Mouse (Mus musculus) heart, postnatal 0 days (tissue): ENCODE data around the gene Gm5294. TPM values are rescaled to one million over a fixed set of nuclear protein-coding genes. Genes with fewer than 3 reads are reported as not detected.

Source experiments
- ATAC-seq: fragments of 200-750 bp; cut with Nextera tagmentation; 2 replicates; pipeline ENCODE4 v1.8.0; 2017; ENCODE audit warnings: low read depth, moderate number of reproducible peaks, moderate library complexity; ENCODE audit not compliant: insufficient read depth
- DNase-seq: peaks from one replicate; pipeline ENCODE4 v3.0.0-alpha.2; 2016; ENCODE audit warnings: low spot score
- H3K27ac ChIP-seq: fragments of 300-500 bp; sonication (generic); 2 replicates; pipeline ENCODE4 v1.5.1; 2014; ENCODE audit warnings: low read depth, mild to moderate bottlenecking
- H3K27me3 ChIP-seq: fragments of 300-500 bp; sonication (generic); 2 replicates; pipeline ENCODE4 v1.6.1; 2014; ENCODE audit warnings: low read length, mixed read lengths; ENCODE audit not compliant: control insufficient read depth, insufficient read depth
- H3K36me3 ChIP-seq: fragments of 300-500 bp; sonication (generic); replicated peaks from 2 replicates; pipeline ENCODE4 v1.6.1; 2014; ENCODE audit warnings: low read length, mixed read lengths; ENCODE audit not compliant: control insufficient read depth, insufficient read depth
- H3K4me1 ChIP-seq: fragments of 300-500 bp; sonication (generic); 2 replicates; pipeline ENCODE4 v1.6.1; 2014; ENCODE audit warnings: antibody characterized with exemption; ENCODE audit not compliant: control insufficient read depth, insufficient read depth
- H3K4me2 ChIP-seq: fragments of 300-500 bp; sonication (generic); 2 replicates; pipeline ENCODE4 v1.6.1; 2014; ENCODE audit warnings: low read depth, mild to moderate bottlenecking, low read length, moderate library complexity
- H3K4me3 ChIP-seq: fragments of 300-500 bp; sonication (generic); 2 replicates; pipeline ENCODE4 v1.5.1; 2014; ENCODE audit warnings: low read depth, low read length
- H3K9ac ChIP-seq: fragments of 300-500 bp; sonication (generic); replicated peaks from 2 replicates; pipeline ENCODE4 v1.6.1; 2014; ENCODE audit warnings: low read depth, low read length, mixed read lengths
- H3K9me3 ChIP-seq: fragments of 300-500 bp; sonication (generic); replicated peaks from 2 replicates; pipeline ENCODE4 v1.6.1; 2016; ENCODE audit warnings: low read length; ENCODE audit not compliant: control insufficient read depth
- CTCF ChIP-seq: IDR thresholded peaks from 2 replicates; pipeline ENCODE4 v1.5.1; 2016; ENCODE audit warnings: antibody characterized with exemption, control low read depth, low read depth
- EP300 ChIP-seq: IDR thresholded peaks from 2 replicates; pipeline ENCODE4 v1.6.1; 2016; ENCODE audit warnings: antibody characterized with exemption, low read depth
- WGBS: fragments of 180-500 bp; shearing (Covaris S2); extraction: QIAGEN DNeasy Blood & Tissue Kit; methylation state at CpG from one replicate; pipeline ENCODE4 v1.1.7; 2014; 5-methylcytosine and 5-hydroxymethylcytosine counted together
- polyA plus RNA-seq: library from polyadenylated mRNA; unstranded; fragments of >200 nt; fragmentation: Nextera tagmentation; extraction: Ambion mirVana; gene quantifications from 2 replicates; pipeline ENCODE4 v1.2.1, GENCODE M21; 2015
- total RNA-seq: library from RNA; depleted of rRNA; stranded (reverse); fragments of >200 nt; gene quantifications from 2 replicates; pipeline ENCODE4 v1.2.3, GENCODE M21; 2014; ENCODE audit warnings: low replicate concordance; rRNA removed

The Gm5294 gene
- total RNA-seq (not detected in 2 replicates), polyA plus RNA-seq (0.19 TPM in 1 of 2 replicates, not detected in the other)

DNA sequence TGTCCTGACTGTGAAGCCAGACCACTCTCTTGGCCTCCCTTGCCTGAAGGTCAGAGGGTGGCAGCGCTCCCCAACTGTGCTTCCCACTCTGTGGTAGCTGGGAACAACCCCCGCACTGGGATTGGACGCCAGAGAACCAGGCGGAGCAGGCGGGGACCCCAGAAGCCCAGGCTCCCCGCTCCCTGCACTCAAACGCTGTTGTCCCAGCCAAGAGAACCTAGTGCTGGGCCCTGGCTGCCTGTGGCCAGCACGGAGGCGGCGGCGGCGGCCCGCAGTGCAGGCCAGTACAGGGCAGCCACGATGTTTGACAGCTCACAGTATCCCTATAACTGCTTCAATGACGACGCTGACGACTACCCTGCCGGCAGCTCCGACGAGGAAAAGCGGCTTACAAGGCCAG lies at the start of gene Gm5294:
Gene Gm5294, plus strand, starts transcription at position 301 of the 400 bp plus-strand sequence.
- Histone ChIP-seq H3K36me3 (no peaks in the 10 kb centered on the region), H3K27me3 (peaks cover 48% of the 10 kb centered on the region), H3K4me1 (no peaks in the 10 kb centered on the region), H3K9ac (no peak within 1 kb of the TSS), H3K4me3 (peak within 1 kb of the TSS; percentile 38), H3K4me2 (peak within 1 kb of the TSS; percentile 62), H3K9me3 (no peaks in the 10 kb centered on the region), H3K27ac (no peak within 1 kb of the TSS)
- ATAC-seq: no peak
- 18% methylated on average over 21 of the region's 21 CpGs for WGBS
- TF ChIP-seq CTCF (no peak), EP300 (no peak)
- no peak for DNase-seq

DNA sequence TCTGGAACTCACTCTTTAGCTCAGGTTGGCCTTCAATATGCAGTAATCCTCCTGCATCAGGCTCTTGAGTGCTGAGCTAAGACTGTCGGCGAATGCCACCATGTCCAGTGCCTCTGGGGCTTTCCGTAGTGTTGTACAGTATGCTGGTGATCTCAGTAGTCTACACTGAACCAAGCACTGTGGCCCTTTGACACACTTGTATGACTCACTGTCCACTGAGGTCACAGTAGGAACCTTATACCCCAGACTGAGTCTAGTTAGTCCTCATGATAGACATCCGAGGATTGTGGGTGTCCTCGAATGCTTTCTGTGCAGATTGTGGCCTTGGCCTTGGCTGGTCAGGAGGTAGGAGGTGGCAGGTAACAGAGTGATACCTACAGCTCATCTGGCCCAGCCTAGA lies 44.8 kb upstream of the Gm5294 start:
- no peaks in the 10 kb centered on the region for H3K27me3 ChIP-seq
- no peak for DNase-seq
- no peak overlapping the region for H3K4me3 ChIP-seq
- peaks cover 4% of the 10 kb centered on the region; the same call in 1 of the 2 replicates for H3K4me1 ChIP-seq
- no peak overlapping the region for H3K4me2 ChIP-seq
- no peaks in the 10 kb centered on the region for H3K36me3 ChIP-seq
- TF ChIP-seq EP300 (no peak), CTCF (no peak)
- no peak for ATAC-seq
- 87% methylated on average over 5 of the region's 5 CpGs for WGBS
- H3K9me3 ChIP-seq: no peaks in the 10 kb centered on the region
- H3K27ac ChIP-seq: no peak overlapping the region
- no peak overlapping the region for H3K9ac ChIP-seq

DNA sequence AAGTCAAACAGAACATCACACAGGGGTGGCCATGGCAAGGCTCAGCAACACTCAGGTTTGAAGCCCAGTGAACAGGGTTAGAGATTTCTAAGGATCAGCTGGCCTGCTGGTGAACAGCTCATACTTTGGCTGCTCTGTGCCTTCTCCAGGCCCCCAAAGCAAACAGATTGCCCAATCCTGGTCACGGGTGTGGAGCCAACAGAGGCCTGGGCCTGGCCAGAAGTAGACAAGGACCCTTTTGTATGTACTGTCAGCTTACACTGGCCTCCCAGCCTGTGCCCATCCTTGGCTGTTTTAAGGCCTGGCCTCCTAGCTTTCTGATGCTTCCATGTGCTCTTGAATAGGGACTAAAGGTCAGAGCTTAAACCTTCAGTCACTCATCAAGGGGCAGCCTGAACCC lies 43.5 kb upstream of the Gm5294 start:
- no peaks in the 10 kb centered on the region for H3K36me3 ChIP-seq
- H3K4me3 ChIP-seq: no peak overlapping the region
- H3K9ac ChIP-seq: no peak overlapping the region
- H3K4me1 ChIP-seq: peaks cover 4% of the 10 kb centered on the region; the same call in 1 of the 2 replicates
- WGBS: 70% methylated on average over 1 of the region's 1 CpGs
- no peak for TF ChIP-seq EP300
- TF ChIP-seq CTCF: no peak
- no peak overlapping the region for H3K27ac ChIP-seq
- no peaks in the 10 kb centered on the region for H3K9me3 ChIP-seq
- H3K4me2 ChIP-seq: no peak overlapping the region
- no peak for DNase-seq
- no peaks in the 10 kb centered on the region for H3K27me3 ChIP-seq
- no peak for ATAC-seq

DNA sequence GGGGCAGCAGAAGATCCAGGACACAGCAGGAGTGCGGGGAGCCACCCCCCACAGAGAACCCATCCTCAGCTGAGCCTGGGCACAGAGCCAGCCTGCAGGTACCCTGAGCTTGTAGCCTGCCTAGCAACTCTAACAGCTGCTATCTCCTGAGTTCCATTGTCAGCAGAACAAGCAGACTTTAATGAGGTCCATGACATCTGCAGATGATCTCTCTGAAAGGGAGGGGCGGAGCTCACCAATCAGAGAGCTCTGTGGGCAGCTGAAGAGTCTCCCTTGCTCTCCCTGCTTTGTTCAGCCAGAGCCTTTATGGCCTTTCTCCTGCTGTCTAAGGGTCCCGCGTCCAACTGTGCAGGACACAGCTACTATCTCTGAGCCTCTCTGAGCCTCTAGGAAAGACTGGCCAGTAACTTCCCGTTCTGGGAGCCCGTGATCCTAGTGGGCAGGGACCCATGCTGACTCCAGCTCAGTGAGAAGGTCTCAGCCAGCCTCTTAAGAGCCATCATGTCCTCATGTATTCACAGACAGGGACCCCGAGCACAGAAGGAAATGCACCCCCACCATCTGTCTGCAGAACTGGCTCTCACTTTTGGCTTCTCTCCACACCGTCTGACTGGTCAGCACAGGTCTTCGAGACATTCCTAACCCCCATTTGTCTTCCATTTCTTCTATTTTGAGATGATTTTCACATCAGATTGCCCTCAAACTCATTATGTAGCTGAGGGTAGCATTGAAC lies 41.0 kb upstream of the Gm5294 start:
- WGBS: 52% methylated on average over 9 of the region's 9 CpGs
- DNase-seq (no peak), ATAC-seq (no peak; the same call in 1 of the 2 replicates)
- no peak overlapping the region for H3K4me2 ChIP-seq
- H3K9ac ChIP-seq: no peak overlapping the region
- no peak overlapping the region for H3K4me3 ChIP-seq
- TF ChIP-seq CTCF (no peak), EP300 (no peak)
- H3K27me3 ChIP-seq: no peaks in the 10 kb centered on the region
- H3K9me3 ChIP-seq: no peaks in the 10 kb centered on the region
- H3K27ac ChIP-seq: no peak overlapping the region
- peaks cover 9% of the 10 kb centered on the region for H3K4me1 ChIP-seq
- no peaks in the 10 kb centered on the region for H3K36me3 ChIP-seq

DNA sequence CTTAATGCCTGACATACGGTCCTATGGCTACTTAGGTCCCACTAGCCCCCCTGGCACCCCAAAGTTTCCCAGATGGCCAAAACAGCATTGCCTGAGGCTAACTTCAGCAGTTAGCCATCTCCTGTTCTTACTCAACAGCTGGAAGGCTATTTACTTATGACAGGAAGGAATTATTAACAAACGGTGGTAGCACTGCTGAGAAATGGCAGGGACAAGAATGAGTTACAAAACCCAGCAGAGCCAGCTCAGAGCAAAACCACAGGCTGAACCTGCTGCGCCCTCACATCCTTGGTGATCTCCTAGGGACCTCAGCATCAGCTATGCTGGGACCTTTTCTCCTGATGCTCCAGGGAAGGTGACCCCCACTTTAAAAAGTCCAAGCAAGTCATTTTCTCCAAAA lies 40.2 kb upstream of the Gm5294 start:
- no peak overlapping the region for H3K27ac ChIP-seq
- no peak for ATAC-seq

More for the DNA sequence above, 40.2 kb upstream of the Gm5294 start:
- peaks cover 9% of the 10 kb centered on the region for H3K4me1 ChIP-seq
- H3K9ac ChIP-seq: no peak overlapping the region
- TF ChIP-seq EP300 (no peak), CTCF (no peak)
- DNase-seq: no peak
- no peak overlapping the region for H3K4me2 ChIP-seq
- H3K4me3 ChIP-seq: no peak overlapping the region
- no peaks in the 10 kb centered on the region for H3K36me3 ChIP-seq
- 75% methylated on average over 3 of the region's 3 CpGs for WGBS
- H3K9me3 ChIP-seq: no peaks in the 10 kb centered on the region
- no peaks in the 10 kb centered on the region for H3K27me3 ChIP-seq
